Mouse (Mus musculus): Measurements from ENCODE around the gene Ptpn1.

Gene Ptpn1

DNA sequence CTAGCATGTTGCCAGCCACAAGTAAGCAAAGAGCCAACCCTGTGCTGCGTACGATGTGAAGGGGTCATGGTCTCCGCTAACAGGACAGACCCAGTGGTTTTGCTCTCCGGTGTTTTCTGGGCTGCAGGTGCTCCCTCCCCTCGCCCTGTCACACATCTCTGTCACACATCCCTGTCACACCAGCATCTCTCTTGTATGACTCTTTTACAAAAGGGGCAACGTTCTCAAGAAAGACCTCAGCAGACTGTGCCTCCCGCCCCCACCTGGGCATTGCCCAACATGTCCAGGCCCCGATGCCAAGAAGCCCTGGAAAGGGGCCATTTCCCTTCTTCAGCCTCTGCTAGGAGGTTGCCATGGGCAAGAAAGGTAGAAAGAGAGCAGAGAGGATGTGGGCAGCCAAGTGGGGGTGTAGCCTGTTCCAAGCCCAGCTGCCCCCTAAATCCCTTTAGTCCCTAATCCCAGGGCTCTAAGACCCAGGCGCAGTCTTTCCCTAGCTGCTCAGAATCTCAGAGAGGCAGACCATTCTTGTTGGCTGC is 10.8 kb upstream of the Ptpn1 start:
- DNase-seq (ENCODE audit: low read depth, low spot score), result no peak

DNA sequence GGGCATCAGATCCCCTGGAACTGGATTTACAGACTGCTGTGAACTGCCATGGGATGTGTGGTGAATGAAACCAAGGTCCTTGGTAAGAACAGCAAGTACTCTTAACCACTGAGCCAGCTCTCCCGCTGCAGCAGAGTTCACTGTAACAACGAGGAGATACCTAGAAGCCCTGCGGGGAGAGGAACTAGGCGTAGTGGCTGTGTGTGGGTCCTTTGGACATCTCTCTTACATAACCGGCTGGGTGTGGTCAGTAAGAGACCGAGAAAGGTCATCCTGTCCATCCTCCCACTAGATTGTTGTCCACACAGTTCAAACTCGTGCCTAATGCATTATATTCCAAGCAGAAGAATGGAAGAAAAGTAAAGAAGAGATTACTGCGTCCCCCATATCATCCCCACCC is 10.0 kb upstream of the Ptpn1 start:
- no peak for DNase-seq (ENCODE audit: low read depth, low spot score)

DNA sequence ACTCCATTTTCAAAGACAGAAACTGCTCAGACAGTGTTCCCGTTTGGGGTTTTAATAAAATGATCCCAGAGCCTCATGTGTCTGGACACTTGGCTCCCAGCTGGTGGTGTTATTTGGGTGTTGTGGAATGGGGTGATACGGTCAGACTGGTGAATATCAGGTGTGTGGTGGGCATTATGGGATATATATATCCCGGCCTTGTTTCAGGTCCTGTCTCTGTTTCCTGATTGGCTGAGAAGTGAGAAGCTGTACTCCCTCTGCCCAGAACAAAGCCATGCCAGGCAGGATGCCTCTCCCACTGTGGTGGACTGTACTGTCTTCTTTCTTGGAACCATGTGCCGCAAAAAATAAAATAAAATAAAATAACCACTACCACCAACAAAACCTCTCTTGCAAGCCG is 7.8 kb upstream of the Ptpn1 start:
- DNase-seq (ENCODE audit: low read depth, low spot score), result no peak

DNA sequence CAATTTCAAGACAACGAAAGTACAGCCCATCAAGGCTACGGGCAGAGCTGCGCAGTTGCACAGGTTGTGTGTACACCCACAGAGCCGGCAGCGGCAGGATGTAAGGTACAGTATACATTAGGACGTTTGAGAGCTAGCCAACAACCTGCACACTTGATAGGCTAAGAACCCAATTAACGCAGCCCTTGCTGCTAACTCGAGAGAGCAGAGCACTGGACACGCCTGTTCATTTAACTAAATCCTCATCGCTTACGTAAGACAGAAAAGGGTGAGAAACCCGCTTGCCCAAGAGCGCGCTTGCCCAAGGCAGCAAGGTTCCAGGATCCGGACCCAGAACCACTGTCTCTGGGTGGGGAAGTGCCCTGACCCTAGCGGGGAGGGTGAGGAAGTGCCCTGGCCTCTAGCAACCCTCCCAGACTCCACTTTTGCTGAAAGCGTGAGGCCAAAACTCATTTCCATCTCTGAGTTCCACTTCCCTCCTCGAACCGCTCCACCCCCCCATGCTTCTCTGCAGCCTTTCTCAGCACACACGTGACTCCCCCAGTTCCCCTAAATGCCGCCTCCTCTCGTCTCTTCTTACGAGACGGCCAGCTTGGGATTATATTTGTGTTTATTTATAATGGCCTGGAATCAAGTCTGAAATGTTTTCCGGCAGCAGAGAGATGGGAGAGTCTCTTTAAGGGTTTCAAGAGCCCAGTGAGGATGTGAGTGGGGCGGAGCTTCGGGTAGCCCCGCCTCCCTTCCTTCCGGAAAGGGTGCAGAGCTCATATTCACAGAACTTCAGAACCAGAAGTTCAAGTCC is 6.9 kb upstream of the Ptpn1 start:
- no peak for DNase-seq (ENCODE audit: low read depth, low spot score)

DNA sequence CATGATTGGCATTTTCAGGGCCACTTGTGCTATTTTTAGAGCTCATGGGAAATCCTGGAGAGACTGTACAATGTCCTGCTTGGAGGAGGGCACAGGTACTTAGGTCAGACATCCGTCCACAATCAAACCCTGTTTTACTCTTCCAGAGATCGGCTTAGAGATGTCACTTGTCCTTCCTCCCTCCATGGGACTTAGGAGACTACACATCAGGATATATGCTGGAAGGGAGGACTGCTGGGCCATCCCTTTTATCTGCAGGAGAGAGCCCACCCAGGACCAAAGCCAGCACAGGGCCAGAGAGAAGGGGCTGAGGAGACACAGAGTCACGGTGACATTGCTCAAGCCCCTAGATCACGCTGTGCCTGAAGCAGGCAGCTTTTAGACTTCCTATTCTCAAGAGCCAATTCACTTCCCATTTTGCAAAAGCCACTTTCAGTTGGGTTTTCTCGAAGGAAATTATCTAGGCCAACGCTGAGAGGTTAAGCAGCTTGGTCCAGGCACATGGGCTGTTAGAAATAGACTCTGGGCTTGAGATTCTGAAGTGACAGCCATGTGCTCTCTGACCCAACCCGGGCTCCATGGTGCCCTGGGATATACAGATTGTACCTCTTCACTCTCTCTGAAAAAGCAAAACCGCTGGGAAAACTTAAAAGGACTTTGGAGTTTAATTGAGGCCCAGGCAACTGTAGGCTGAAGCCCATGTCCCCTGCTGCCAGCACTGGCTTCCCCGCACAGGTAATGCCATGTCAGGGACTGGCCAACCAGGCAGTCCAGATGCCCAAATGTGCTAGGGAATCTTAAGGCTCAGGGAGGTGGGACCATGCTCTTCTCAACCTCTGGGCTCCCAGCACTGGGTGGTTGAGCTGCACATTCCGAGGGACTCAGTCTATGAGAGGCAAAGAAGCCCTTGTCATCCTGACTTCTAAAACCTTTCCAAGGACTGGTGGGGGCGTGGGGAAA is 5.7 kb upstream of the Ptpn1 start:
- DNase-seq (ENCODE audit: low read depth, low spot score), result no peak

DNA sequence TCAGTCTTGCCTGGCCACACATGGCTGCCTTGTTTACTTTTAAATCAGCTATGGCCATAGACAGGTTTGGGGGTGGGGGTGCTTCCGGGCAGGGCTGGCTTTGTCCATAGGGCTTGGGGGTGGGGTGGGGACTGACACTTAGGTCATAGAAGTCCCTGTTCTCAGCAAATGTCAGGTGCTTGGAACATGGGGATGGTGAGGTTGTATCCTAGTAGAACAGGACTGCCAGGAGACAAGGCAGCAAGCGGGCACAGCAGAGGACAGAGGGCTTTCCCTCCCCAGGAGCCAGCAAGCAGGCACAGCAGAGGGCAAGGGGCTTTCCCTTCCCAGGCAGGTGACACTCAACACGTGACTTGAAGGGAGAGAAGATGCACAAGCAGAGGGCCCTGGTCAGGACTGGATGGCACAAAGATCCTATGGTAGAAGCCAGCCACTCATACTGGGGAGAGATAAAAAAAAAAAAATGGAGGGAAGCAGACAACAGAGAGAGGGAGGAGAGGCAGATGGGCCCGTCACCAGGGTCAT is 3.8 kb upstream of the Ptpn1 start:
- no peak for DNase-seq (ENCODE audit: low read depth, low spot score)

DNA sequence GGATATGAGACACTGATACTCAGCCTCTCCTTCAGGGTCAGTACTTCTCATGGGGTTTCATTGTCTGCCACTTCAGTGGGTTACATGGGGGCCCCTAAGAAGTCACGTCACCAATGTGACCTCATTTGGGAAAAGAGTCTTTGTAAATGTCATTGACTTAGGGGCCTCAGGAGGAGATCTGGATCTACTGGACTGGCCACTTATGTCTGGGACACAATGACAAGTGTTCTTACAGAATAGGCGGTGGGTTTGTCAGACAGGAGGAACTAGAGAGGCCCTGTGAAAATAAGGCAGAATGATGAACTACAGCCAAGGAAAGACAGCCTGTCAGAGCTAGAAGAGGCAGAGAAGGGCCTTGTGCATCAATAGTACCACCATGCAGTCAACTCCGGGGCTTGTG is 2.9 kb upstream of the Ptpn1 start:
- no peak for DNase-seq (ENCODE audit: low read depth, low spot score)

DNA sequence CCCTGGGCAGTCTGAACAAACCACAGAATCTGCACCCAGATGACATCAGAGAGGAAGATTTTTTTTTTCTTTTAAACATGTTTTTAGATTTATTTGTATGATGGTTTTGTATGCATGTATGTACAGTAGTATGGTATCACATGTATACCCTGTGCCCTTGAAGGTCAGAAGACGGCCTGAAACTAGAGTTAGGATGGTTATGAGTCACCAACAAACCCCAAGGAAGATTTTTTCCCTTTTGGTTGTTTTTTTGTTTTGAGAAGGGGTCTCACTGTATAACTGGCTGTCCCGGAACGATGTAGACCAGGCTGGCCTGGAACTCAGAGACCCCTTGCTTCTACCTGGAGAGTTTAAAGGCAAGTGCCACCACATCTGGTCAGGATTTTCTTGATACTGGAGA is 882 bp upstream of the Ptpn1 start:
- no peak for DNase-seq (ENCODE audit: low read depth, low spot score)

DNA sequence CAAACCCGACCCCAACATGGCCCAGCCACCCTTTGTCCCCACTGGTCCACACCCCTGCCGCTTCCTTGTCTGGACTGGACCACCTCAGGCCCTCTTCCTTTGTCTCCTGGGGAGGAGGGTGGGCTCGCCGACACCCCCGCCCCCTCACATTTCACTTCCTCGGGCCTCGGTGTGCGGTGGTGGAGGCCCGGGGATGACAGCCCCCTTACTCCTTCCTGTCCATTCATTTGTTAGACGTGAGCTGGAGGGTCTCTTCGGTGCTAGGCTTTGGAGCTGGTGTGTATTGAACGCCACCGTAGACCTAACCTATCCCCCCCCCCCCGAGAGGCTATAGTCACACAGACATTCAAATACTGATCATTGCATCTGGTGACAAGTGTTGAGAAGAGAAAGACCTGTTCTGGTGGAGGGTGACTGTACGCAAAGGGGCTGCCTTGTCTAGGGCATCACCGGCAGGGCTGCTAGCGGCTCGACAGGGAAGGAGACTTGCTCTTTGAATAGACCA is 922 bp downstream of the Ptpn1 start:
- no peak for DNase-seq (ENCODE audit: low read depth, low spot score)

DNA sequence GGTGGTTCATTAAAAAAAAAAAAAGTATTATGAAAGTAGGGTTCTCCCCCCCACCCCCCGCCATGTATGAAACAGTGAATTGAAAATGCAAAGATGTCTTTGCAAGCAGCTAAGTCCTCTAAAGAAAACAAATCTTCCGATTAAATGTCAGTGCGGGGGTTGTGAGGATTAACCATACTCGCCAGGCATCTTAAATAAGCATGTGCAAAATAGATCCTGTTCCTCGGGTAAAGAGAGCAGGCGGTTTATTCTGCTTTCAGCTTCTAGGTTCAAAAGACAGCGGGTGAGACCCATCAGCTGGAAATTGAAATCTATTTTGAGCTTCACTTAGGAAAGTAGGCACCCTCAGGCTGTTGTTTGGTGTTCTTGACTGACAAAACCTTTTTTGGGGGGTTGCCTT is 1.5 kb downstream of the Ptpn1 start:
- no peak for DNase-seq (ENCODE audit: low read depth, low spot score)

DNA sequence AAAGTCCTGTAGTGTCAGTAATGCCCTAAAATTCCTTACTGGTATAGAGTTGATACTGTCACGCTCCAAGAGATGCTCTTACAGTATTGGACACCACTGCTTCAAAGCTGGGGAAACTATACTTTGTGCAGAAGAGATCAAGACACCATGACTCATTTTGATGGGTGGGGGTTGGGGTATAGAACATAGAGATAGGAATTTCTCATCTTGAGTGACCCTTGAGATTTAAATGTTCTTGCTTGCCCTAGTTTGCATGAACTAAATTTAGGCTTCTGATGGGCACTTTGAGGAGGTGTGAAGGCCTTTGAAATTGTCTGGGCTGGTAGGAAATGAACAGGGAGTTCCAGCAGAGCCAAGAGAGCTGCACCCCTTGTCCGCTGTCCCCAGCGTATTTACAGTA is 4.1 kb downstream of the Ptpn1 start:
- no peak for DNase-seq (ENCODE audit: low read depth, low spot score)

DNA sequence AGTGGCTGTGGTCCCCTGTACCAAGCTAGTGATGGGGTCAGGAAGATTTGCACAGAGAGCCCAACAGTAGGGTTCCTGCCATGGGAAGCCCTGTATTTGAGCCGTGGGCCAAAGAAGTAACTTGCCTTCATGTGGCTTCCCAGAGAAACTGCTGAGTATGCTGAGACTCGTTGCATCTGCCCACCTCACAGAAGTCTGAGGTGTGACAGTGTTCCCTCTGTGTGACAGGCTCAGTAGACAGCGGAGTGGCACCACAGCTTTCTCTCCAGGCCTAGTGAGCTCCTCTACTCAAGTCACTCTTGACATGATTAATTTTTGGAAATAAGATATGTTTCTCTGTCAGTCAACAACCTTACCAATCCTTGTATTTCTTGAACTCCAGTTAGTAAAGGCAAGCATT is 6.9 kb downstream of the Ptpn1 start:
- DNase-seq (ENCODE audit: low read depth, low spot score), result no peak

DNA sequence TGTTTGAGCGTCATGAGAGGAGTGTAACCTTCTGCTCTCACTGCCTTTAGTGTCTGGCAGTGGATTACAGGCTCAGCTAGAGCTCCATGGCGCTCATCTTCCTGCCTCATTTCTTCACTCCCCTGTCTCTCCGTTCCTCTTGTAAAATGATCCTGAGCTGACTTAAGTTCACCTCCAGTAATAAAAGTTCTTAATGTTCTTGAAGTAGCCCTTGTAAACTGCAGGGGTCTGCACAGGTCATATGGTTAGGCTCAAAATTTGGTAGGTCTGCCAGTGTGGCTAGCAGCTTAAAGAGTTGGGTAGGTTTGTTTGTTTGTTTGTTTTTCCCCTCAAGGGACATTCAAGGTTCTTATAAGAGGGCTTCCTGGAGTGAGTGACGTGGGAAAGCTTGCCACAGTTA is 7.3 kb downstream of the Ptpn1 start:
- no peak for DNase-seq (ENCODE audit: low read depth, low spot score)

DNA sequence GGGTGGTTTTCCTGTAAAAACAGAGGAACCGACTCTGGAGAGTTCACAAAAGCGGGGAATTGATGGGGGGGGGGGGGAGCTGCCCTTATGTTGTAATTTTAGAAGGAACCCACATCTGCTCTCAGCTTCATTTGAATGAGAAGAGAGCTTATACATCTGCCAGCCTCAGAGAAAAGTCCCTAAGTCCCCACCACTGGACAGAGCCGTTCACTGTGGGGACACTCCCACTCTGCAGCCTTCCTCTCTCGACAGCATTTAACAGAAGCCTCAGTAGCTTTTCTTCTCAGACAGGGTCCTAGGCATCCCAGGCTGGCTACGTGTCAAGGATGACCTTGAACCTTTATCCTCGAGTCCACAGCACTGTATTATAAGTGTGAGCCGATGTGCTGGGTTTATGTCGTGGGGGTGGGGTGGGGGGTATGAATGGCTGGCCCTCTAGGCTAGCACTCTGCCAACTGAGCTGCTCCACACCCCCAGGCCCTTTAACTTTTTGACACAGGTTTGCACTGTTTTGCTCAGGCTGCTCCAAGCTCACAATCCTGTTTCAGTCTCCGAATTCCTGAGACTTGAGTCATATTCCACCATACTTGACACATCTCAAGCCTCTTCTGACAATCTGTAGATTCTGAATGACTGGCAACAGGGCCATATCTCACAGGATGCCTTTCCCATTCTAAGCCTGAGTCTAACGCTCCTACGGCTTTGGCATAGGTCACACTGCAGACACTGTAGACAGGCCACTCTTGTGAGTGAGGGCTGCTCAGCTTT is 8.0 kb downstream of the Ptpn1 start:
- DNase-seq (ENCODE audit: low read depth, low spot score), result no peak

DNA sequence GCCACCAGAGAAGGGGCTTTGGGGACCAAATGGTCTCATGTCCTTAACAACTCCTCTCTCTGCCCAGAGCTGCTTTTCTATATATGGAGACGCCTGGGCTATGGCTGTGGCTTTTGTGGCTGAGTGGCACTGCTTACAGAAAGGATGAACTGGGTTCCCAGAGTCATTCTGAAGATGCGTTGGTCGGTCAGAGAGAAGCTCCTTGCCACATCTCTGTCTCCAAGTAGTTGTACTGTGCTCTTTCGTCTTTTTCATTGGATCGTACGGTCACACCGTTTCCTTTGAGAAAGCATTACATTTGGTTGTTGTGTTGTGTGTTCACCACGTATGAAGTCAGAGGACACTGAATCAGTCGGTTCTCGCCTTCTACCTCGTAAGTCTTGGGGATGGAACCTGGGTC is 8.8 kb downstream of the Ptpn1 start:
- no peak for DNase-seq (ENCODE audit: low read depth, low spot score)

DNA sequence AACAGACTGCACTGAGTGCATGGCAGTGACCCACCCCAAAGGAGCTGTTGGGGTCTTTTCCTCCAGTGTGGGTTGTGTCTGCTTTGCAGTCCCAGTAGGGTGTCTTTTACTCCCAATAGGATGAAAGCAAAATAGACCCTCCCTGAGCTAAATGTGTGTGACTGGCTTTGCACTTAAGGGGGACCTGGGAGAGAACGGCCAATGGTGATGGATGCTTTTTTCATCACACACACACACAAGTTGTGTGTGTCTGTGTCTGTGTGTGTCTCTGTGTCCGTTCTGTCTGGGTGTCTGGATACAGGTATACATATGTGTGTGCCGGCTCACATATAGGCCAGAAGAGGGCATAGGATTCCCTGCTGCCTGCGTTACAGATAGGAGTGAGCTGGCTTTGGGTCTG is 9.5 kb downstream of the Ptpn1 start:
- DNase-seq (ENCODE audit: low read depth, low spot score), result no peak

DNA sequence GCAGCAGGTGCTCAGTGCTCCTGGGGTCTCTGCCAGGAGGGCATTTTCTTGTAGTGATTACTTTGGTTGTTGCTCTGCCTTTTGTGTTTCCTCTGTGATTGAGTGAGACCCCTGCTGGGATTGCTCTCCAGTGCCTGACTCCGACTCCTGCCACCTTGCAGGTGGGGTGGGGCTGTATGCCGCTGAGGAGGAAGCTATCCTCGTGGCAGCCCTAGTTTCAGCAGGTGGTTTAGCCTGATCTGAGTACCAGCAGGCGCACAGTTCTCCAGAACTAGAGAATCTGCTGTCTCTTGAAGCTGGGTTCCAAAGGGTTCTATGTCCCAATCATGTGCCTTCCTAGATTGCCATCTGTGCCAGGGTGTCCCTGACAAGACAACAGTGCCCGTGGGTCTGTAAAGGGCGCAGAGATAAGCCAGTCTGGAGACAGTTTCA is 9.9 kb downstream of the Ptpn1 start:
- DNase-seq (ENCODE audit: low read depth, low spot score), result no peak

DNA sequence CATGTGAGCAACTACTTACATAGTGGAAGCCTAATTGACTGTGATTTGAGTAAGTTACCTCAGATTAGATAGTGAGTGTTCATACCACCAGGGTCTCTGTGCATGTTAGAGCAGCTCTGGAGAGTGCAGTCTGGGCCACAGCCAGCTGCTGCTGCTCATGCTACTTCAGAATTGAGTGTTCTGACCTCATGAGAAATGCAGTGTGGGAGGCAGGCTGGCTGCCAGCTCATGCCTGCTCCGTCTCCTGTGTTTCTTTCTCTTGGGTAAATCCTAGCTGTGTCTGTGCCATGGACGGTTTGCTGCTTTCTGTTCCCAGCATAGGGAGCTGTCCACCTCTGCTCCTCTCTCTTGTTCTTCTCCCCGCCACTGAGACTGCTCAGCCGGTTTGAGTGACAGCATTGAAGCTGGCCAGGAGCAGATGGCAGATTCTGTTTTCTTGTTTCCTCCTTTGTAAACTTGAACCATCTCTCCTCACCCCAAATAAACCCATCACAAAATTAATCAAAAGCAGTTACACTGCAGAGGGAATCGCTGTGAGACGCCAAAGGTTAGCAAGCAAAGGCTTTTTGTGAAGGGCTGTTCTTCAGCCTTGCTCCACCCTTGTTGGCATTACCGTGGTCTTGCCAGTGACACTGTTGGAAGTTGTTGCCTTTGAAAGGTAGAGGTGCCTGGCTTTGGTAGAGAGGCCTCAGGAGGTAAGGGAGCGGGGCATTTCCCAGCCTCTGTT is 10.5 kb downstream of the Ptpn1 start:
- DNase-seq (ENCODE audit: low read depth, low spot score), result no peak

DNA sequence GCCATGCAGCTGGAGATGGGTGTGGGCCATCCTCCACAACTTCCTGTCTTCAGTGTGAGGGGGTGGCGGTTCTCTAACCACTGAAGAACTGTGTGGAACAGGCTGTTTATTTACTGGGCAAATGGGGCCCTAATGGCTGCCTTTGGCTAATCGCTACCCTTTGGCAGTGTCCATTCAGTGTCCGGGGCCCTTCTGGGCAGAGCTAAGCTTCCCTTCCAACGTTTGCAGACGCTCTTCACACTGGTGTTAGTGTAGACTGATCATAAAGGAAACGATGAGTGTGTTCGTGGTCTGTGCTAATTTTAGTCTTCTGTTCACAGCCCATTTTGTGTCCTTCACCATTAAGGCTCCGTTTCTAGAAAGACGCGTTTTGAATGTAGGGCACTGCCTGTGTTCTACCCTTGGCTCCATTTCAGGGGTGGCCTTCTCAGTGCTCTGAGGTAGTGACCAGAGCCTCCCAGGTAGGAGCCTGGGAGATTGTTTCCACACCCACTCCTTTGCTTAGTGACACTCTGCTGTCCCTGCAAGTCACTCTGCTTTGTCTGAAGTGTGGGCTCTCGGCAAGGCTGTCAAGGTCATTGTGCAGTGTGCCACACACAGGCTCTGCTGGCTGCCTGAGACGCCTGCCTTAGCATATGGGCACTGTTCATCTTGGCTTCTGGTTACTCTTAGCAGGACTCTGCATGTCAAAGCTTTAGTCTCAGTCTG is 11.2 kb downstream of the Ptpn1 start:
- no peak for DNase-seq (ENCODE audit: low read depth, low spot score)

DNA sequence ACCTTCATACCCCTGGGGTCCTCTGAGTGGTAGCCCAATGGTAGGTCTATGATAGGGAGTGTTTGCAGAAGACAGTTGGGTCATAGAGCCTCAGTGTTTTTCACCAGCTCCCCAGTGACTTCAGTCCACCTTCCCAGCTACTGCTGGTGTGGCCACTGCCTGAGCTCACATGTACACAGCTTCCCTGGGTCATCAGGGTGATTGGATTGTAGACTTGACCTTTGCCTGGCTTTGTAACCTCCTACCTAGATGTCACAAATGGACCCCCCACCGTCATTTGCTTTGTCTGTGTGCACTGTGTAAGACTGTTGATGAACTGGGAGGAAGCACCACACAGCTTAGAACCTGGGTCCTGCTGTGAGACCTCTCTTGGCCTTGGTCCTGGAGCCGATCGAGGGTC is 12.3 kb downstream of the Ptpn1 start:
- DNase-seq (ENCODE audit: low read depth, low spot score), result no peak

Measured in brain, embryonic 18.5 days (tissue).